14 mouse cellular contexts compared by ENCODE assay signal in the genomic region with DNA sequence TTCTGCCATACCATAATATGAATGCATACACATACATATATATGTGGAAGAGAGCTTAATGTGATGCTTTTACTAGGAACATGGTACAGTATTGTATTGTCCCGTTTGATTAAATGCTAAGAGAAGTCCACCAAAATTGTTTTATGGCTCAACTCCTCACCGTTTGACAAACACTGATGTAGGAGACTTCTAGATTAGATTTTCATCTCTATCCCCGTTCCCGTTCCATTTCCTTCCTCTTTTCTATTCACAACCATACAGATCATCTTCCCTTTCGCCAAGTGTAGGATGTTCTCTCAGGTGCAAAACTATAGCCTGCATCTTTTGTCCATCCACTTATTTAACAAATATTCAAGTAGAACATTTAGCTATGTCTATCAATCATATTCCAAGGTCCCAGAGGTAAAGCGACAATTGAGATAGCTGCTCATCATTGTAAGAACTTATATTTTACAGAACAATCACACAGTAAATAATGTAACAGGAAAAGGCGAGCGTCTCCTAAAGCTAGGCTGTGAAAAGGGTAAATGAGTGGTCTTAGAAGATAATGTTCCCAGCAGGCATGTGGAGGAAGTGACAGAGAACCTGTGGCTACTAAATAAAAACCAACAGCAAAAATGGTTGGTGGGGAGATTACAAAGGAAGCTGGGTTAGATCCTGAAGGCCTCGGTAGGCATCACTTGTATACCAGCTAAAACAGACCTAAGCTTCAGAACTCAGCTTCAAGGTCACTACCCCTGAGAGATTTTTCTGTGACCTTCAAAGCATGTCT.
"Had no signal": no experiment of that assay in that cellular context is flagged by ENCODE, and none has a peak within 500 bp of the region (broad histone marks: within the 10 kb centered on the region; RNA-seq: fewer than 3 reads in every experiment).

No protein-coding gene starts in this region.

- ATAC-seq: intestine, postnatal 0 days; liver, embryonic 12.5 days; midbrain, embryonic 16.5 days had no signal

- H3K4me2 ChIP-seq: liver, embryonic 12.5 days; lung, embryonic 15.5 days; midbrain, embryonic 12.5 days; neural tube, embryonic 13.5 days had no signal

- H3K4me1 ChIP-seq: limb, embryonic 10.5 days; lung, embryonic 15.5 days; midbrain, embryonic 12.5 days; neural tube, embryonic 13.5 days had no signal

- H3K9me3 ChIP-seq: limb, embryonic 10.5 days; liver, embryonic 12.5 days; lung, embryonic 15.5 days; midbrain, embryonic 12.5 days; neural tube, embryonic 13.5 days had no signal

- H3K9ac ChIP-seq: liver, embryonic 12.5 days; lung, embryonic 15.5 days; midbrain, embryonic 12.5 days; neural tube, embryonic 13.5 days had no signal

- DNase-seq: kidney, adult 9 months; kidney, postnatal 10 days; kidney, postnatal 4 days; lung, postnatal 14 days; right cerebral cortex, postnatal 14 days; thymus, postnatal 4 days had no signal

- H3K4me3 ChIP-seq: layer of hippocampus, adult 2 months; limb, embryonic 10.5 days; liver, embryonic 12.5 days; lung, embryonic 15.5 days; midbrain, embryonic 12.5 days; neural tube, embryonic 13.5 days had no signal

- H3K36me3 ChIP-seq: limb, embryonic 10.5 days; liver, embryonic 12.5 days; lung, embryonic 15.5 days; midbrain, embryonic 12.5 days; neural tube, embryonic 13.5 days had no signal

- H3K27me3 ChIP-seq: liver, embryonic 12.5 days; lung, embryonic 15.5 days; midbrain, embryonic 12.5 days; neural tube, embryonic 13.5 days had no signal

- H3K27ac ChIP-seq: layer of hippocampus, adult 2 months; limb, embryonic 10.5 days; liver, embryonic 12.5 days; lung, embryonic 15.5 days; midbrain, embryonic 12.5 days; neural tube, embryonic 13.5 days had no signal
